Mouse (Mus musculus) testis, postnatal 14 days (tissue): Measurements from ENCODE around the gene Efcab14.

ENCODE experiments used
- DNase-seq: peaks from one replicate; pipeline ENCODE4 v3.0.0; 2021; ENCODE audit warnings: low spot score

Efcab14 gene

DNA sequence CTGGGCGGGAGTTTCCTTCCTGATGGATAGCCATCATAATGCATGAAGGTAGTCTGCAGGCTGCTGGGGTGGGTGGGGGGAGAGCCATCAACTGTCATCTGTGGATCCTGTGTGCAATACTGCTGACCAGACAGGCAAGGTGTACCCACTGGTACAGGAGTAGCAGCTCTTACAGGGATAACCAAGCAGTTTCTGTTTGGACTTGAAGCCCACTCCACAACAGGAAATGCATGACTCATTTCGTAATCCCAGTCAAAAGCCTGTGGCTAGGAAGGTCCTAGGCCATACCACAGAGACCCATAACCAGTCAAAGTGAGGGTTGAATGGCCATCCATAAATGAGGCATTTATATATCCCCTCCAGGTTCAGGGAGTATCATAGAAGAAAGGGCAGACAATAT is 40.1 kb downstream of the Efcab14 start:
- no peak for DNase-seq

DNA sequence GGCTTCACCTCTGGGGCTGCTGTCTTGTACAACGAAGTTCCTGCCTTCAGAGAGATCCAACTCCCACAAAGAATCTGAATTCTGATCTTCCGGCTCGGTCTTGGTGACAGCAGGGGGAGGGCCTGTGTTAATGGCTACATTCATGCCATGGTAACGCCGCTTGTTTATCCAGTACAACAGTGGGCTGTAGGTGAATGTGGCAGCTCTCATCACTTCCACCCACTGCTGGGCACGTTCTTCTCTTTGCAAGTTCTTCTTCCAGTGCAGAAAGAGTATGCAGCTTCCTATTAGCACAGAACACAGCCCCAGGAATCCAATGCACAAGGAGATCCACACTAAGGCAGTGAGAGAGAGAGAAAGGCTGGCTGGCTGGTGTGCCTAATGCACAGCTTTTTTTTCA is 42.7 kb downstream of the Efcab14 start:
- DNase-seq, result no peak

DNA sequence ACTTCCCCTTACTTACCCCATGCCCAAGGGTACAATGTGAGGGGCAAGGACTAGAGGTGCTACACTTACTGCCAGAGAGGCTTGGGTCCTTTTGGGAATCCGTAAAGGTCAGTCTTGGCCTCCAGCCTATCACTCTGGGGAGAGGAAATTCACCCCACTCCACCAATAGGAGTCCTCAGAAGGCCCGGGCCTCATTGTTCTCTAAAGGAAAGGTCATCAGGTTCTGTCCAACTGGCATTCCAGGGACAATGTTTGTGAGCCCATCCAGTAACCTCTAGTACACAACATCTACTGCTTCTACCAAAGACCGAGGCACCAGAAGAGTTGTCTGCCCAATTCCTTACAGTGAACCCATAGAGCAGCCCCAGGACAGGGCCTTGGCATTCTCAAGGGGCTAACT is 43.4 kb downstream of the Efcab14 start, which contains the start of gene Tex38:
Gene Tex38 (minus strand): TSS at position 101 of the 400 bp plus-strand sequence.
- DNase-seq, result no peak

DNA sequence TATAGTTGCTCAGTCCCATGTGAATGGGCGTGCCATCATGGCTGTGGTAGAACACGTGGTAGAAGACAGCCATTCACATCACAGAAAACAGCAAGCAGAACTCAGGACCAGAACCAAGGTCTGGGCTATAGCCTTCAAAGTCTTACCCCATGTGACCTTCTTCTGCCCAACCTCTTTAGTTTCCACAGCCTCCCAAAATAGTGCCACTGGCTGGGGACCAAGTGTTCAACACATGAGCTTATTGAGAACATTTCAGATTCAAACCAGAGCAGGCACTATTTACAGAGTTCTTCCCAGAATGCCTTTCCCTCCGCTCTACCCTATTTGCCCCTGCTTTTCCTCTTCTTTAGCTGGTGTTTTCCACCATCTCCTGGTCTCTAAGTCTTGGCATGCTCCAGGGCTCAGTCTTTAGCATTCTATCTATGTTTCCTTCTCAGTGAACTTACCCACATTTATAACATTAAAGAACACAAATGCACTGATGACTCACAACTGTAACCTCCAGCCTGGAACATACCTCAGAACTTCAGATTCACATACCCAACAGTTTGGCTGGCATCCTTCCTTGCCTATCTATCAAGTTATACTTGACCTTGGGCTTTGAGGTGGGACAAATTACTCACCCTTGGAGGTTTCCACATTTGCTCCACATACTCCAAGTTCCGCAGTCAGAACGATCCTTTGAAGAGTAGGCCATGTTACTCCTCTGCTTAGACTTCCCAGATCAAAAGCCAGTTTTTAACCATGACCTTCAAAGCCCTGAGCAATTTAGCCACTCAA is 44.7 kb downstream of the Efcab14 start:
- DNase-seq, result no peak

DNA sequence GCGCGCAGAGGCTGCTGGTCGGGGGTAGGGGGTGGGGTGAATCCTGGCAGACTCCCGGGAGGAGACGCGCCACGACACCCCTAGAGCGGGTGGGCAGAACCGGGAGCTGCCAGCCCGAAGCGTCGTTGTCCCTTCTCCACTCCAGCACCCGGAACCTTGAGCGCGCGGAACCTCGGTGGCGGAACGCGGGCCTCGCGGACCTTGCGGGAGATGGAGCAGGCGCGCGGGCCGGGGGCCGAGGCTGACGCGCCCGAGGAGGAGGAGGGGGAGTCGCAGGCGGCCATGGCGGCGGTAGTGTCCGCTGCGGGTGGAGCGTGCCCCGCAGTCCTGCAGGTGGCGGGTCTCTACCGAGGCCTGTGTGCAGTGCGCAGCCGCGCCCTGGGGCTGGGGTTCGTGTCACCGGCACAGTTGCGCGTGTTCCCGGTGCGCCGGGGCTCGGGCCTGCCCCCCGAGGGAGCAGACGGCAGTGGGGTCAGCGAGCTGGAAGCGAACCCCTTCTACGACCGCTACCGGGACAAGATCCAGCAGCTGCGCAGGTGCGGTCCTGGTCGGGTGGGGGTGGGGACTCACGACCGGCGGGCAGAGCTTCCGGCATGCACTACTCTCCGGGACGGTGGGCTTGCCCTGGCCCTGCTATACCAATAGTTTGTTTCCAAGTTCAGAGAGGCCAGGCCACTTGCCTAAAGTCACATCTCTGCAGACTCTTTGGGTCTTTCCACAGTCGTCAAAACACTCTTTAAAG is 47.4 kb downstream of the Efcab14 start, which contains the start of gene Atpaf1:
Gene Atpaf1 (plus strand): TSS at position 44 of the 742 bp plus-strand sequence.
- peak; percentile 85 for DNase-seq

DNA sequence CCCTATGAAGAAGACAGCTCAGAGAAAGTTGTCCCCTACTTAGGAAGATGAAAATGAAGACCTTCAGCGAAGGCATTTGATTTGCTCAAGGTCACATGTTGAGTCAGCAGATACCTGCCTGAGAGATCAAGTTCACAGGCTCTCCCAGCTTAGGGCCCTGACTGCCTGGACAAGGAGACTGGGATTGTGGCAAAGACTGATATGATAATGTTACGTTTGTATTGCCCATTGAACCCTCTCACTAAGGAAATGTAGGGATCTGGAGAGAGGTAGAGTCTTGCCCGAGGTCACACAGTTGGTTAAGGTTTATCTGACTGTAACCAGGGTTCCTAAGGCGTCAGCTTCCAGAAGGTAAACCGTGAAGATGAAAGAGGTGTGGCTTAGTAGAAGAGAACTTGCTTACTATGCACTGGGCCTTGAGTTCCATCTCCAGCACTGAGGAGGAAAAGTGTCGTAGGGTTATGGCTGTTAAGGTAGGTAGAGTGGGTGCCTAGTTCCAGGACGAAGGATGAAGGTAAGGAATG is 48.0 kb downstream of the Efcab14 start:
- no peak for DNase-seq

DNA sequence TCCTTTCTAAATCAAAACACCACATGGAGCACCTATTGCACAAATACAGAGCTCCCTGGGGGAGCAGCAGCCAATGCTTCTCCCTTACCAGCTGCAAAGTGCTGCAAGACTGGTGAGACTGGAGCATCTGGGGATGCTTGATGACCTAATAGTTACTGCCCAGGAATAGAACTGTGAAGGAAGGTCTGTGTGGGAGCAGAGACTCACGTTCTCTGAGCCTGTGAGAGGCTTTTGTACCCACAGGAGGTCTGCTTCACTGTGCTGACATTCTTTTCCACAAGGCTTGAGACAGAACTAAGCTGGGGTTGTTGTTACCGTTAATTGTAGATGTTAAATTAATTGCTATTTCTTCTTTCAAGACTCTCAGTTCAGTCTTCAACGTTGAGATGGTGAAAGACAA is 53.3 kb downstream of the Efcab14 start:
- no peak for DNase-seq

DNA sequence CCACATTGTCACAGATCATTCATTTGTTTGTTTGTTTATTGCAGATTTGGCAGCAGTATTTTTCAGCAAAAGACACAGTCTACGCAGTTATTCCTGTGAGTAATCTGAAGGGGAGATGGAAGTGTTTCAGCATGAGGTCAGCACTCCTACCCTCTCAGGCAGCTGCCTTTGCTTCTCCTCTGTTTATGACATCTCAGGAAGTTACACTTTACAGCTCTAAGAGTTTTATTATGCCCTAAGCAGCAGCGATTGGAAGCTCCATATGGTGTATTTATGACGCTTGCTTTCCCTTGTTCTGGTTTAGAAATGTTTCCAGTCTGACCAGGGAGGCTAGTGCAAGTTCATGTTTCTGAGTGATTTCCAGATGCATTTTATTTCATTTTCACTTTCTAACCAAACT is 57.8 kb downstream of the Efcab14 start:
- no peak for DNase-seq

DNA sequence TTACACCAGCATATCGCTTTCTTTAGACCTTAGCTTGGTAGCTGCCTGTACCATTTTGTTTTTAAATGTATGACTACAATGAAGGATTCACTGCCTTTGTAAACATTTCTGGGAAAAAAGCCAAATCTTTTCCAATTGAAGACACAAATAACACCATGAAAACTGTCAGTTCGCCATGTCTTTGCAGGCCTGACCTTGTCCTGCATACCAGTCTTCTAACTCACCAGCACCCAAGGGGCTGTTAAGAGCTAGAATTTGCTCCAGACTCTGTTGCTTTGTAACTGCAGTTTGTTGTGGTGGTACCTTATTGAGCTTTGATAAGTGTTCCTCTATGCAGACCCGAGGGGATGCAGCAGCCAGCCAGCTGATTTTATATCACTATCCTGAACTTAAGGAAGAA is 62.4 kb downstream of the Efcab14 start:
- DNase-seq, result no peak

DNA sequence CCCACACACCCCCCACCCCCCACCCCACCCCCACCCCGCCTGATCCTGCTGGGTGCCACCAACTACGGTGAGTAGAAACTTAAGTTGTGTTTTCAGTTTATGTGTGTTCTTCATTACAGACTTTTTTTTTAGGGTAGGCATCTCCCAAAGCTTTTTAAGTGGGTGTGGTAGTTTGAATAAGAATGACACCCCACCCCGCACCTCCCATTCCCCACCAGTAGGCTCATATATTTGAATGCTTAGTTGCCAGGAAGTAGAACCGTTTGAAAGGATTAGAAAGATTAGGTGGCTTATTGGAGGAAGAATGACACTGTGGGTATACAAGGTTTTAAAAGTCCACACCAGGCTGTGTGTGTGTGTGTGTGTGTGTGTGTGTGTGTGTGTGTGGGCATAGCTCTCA is 74.8 kb downstream of the Efcab14 start:
- DNase-seq, result no peak

DNA sequence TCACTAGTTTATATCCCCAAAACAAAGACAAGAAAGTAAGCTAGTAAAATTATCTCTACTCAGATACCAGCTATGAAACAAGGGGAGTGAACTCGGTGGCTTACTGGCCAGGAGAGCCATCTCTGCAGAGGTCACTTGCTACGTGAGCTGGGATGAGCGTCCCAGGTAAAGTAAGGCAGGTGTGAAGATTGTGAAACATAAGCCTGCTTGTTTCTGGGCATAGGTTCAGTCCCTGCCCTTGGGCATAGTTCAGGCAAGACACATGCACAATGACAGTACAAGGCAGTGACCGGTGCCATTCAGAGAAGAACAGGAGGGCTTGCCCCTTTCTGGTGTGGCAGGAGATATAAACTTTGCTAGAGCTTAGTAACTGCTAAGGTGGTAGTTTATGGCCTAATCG is 78.1 kb downstream of the Efcab14 start:
- no peak for DNase-seq

DNA sequence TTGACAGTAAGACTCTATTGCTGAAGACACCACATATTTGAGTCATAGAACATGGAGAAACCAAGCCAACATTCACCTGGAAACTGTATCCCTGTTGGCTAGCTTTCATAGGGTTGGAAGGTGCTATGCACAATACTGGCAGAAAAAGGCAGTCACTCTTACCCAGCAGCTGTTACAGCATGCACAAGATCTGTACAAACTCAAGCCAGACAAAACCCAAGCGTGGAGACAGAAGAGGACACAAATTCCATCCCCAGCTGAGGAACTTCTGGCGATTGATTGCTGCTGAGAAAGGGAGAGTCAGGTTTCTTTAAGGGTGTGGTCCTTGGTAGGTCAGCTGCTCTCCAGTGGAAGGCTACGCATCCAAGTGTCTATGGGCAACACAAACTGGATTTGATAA is 82.7 kb downstream of the Efcab14 start:
- no peak for DNase-seq

DNA sequence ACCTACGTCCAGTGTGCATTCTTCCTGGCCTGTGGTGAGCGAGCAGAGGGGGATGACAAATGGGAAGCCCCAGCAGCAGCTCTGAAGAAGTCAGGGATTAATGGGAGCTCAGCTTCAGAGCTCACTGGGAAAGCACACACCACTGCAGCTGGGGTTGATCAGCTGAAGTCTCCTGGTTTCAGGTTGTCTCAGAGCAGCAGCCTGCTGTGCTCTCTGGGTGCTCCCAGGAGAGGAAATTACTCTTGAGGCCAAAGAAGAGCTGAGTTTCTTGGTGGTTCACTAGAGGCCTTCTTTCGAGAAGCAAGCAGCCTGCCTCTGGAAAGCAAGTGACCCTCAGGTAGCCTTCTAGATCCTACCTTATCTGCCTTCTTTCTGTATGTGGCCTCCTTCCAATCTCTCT is 83.4 kb downstream of the Efcab14 start:
- DNase-seq, result no peak

DNA sequence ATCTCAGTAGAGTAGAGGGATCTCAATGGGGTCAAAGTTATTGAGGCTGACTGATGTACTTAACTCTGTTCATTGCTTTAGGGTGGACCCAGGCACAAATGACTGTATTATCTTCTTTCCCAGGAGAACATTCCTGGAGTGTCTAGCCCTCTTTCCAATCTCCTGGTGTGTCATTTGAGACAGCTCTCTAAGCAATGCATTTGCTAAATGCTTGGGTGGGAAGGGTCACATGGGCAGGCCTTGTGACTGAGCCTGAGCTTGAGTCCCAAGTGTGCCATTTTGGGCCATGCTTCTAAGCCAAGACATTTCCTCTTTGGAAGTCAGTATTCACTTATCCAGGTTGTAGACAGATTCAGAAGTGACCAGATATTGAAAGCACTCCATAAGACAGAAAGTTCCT is 83.9 kb downstream of the Efcab14 start:
- DNase-seq, result no peak

DNA sequence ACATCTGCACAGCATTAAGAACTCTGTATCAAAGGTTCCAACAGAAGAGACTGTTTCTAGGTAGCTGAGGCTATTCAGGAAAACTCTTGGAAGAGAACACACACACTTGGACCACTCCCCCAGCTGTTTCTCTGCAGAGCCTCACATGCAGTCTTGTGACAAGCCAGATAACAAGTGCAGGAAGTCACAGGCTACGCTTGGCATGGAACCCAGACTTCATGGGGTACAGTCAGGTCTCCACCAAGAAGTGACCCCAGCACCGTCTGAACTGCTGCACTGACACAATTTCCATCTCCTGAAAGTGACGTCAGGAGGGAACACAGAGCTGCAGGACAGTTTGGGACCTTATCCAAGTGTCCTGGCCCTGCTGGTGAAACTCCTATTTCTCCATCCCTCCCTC is 84.4 kb downstream of the Efcab14 start:
- no peak for DNase-seq

DNA sequence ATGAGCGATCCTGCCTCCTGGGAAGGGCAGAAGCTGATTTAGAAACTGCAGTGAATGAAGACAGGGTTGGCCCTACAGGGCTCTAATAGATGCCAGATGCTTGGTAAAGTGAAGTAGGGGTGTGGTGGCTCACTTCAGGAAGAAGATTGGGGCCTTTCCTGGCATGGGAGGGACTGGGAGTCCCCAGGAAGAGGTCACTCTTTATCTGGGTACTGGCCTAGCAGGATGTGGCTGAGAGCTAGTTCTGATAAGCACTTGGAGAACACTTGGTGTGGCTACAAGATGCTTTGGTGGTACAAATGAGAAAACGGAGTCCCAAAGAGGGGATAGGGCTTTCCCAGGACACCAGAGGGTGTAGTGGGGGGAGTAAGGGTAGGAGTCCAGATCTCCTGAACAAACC is 86.6 kb downstream of the Efcab14 start:
- DNase-seq, result no peak

DNA sequence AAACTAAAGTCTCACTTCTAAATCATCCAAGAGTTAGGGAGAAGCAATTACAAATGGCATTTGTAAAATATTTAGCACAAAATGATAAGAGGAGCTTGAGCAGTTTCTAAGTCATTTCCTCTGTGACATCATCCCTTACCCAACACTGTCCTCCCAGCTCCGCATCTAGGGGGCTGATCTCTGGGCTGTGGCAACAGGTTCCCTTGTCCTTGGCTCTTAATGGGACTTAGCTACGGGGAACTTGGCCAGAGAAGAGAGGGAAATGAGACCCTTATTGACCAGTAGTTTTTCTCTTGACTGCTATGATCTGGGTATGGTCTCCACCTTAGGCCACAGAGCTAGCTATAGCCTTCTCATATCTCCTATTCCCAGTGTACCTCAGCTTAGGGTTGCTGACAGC is 87.7 kb downstream of the Efcab14 start:
- no peak for DNase-seq
